Mouse (Mus musculus): ENCODE data around the gene Ube2g2.

- TF ChIP-seq CTCF (conservative IDR thresholded peaks at IDR 0.05; ENCODE audit: low read length) (no peak), NANOG (IDR thresholded peaks at IDR 0.05; ENCODE audit: borderline replicate concordance, low read length) (no peak)
Measured at GRCm38 (mm10) chr10:77671519-77671918, 49.4 kb downstream of the Ube2g2 start.
